Mouse (Mus musculus) limb, embryonic 14.5 days (tissue): ENCODE data around the gene Itga7. TPM values are rescaled to one million over a fixed set of nuclear protein-coding genes. Genes with fewer than 3 reads are reported as not detected.
A peak's percentile ranks its signal among the peaks of the same experiment; 100 is the strongest.

Experiments
- ATAC-seq: fragments of 200-750 bp; cut with Nextera tagmentation; 2 replicates; pipeline ENCODE4 v1.8.0; 2017; ENCODE audit warnings: low read depth, moderate number of reproducible peaks, moderate TSS enrichment; ENCODE audit not compliant: low FRiP score
- DNase-seq: peaks from one replicate; pipeline ENCODE4 v3.0.0-alpha.2; 2015; ENCODE audit warnings: low spot score
- H3K27ac ChIP-seq: fragments of 300-500 bp; sonication (generic); replicated peaks from 2 replicates; pipeline ENCODE4 v1.5.1; 2014; ENCODE audit warnings: low read depth, mild to moderate bottlenecking, low read length, moderate library complexity, mixed read lengths
- H3K27me3 ChIP-seq: fragments of 300-500 bp; sonication (generic); 2 replicates; pipeline ENCODE4 v1.6.1; 2014; ENCODE audit warnings: low read length, mixed read lengths; ENCODE audit not compliant: control insufficient read depth, insufficient read depth
- H3K36me3 ChIP-seq: fragments of 300-500 bp; sonication (generic); 2 replicates; pipeline ENCODE4 v1.6.1; 2014; ENCODE audit warnings: mild to moderate bottlenecking, low read length, moderate library complexity, mixed read lengths; ENCODE audit not compliant: control insufficient read depth, insufficient read depth
- H3K4me1 ChIP-seq: fragments of 300-500 bp; sonication (generic); 2 replicates; pipeline ENCODE4 v1.6.1; 2014; ENCODE audit warnings: antibody characterized with exemption, low read length, mixed read lengths; ENCODE audit not compliant: control insufficient read depth, insufficient read depth
- H3K4me2 ChIP-seq: fragments of 300-500 bp; sonication (generic); replicated peaks from 2 replicates; pipeline ENCODE4 v1.6.1; 2014; ENCODE audit warnings: low read depth, mild to moderate bottlenecking, low read length, moderate library complexity; ENCODE audit not compliant: severe bottlenecking
- H3K4me3 ChIP-seq: fragments of 300-500 bp; sonication (generic); replicated peaks from 2 replicates; pipeline ENCODE4 v1.5.1; 2014; ENCODE audit warnings: low read length
- H3K9ac ChIP-seq: fragments of 300-500 bp; sonication (generic); 2 replicates; pipeline ENCODE4 v1.6.1; 2014; ENCODE audit warnings: mild to moderate bottlenecking, low read depth, low read length, moderate library complexity; ENCODE audit not compliant: severe bottlenecking
- H3K9me3 ChIP-seq: fragments of 300-500 bp; sonication (generic); 2 replicates; pipeline ENCODE4 v1.6.1; 2016; ENCODE audit warnings: low read length; ENCODE audit not compliant: control insufficient read depth
- POLR2A ChIP-seq: fragments of 200-500 bp; IDR thresholded peaks from 2 replicates; pipeline ENCODE4 v1.8.0; 2012; ENCODE audit warnings: inconsistent platforms, mild to moderate bottlenecking, moderate library complexity, borderline replicate concordance; ENCODE audit not compliant: insufficient read depth, insufficient read length; ENCODE audit errors: extremely low read depth
- WGBS: fragments of 180-500 bp; shearing (Covaris S2); extraction: QIAGEN DNeasy Blood & Tissue Kit; methylation state at CpG from one replicate; pipeline ENCODE4 v1.1.7; 2014; 5-methylcytosine and 5-hydroxymethylcytosine counted together
- polyA plus RNA-seq, 2 experiments: library from polyadenylated mRNA; depleted of rRNA in 1 of 2; stranded (reverse) in 1 of 2; unstranded in 1 of 2; fragments of >200 nt; fragmentation: Nextera tagmentation in 1 of 2; extraction: Ambion mirVana in 1 of 2; gene quantifications; 2 replicates each; pipeline versions ENCODE4 v1.2.1 to v1.2.3; 2012 to 2014

Itga7 gene
- polyA plus RNA-seq (2012; rRNA removed) (22.3 and 24.1 TPM in 2 replicates), polyA plus RNA-seq (2014; fragmentation: Nextera tagmentation; extraction: Ambion mirVana) (7.0 and 11.5 TPM in 2 replicates)

GRCm38 (mm10) chr10:128933574-128933973 lies at the start of gene Itga7:
Gene Itga7 (plus strand): TSS chr10:128933818.
- Histone ChIP-seq H3K9ac (peak within 1 kb of the TSS; percentile 31), H3K9me3 (no peaks in the 10 kb centered on the region), H3K27ac (no peak within 1 kb of the TSS), H3K4me1 (peaks cover 3% of the 10 kb centered on the region; the same call in 1 of the 2 replicates), H3K36me3 (no peaks in the 10 kb centered on the region), H3K4me2 (peak within 1 kb of the TSS; percentile 78), H3K27me3 (peaks cover 40% of the 10 kb centered on the region), H3K4me3 (peak within 1 kb of the TSS; percentile 42)
- no peak for TF ChIP-seq POLR2A
- DNase-seq = peak; percentile 14
- peak; percentile 58 for ATAC-seq
- WGBS = 0% methylated on average over 24 of the region's 26 CpGs

GRCm38 (mm10) chr10:128888941-128889827 lies 44.4 kb upstream of the Itga7 start:
- H3K4me1 ChIP-seq = peaks cover 20% of the 10 kb centered on the region
- DNase-seq = peak; percentile 89
- no peaks in the 10 kb centered on the region for H3K27me3 ChIP-seq

GRCm38 (mm10) chr10:128889846-128890245 lies 43.8 kb upstream of the Itga7 start:
- 6% methylated on average over 2 of the region's 2 CpGs for WGBS
- peak overlapping the region; percentile 89 for H3K4me2 ChIP-seq
- H3K27me3 ChIP-seq = no peaks in the 10 kb centered on the region
- peak overlapping the region; percentile 74 for H3K9ac ChIP-seq
- H3K27ac ChIP-seq = peak overlapping the region; percentile 90; the same call in 1 of the 2 replicates
- H3K36me3 ChIP-seq = peaks cover 28% of the 10 kb centered on the region
- no peak for TF ChIP-seq POLR2A
- peaks cover 20% of the 10 kb centered on the region for H3K4me1 ChIP-seq
- DNase-seq (no peak), ATAC-seq (no peak)
- no peaks in the 10 kb centered on the region for H3K9me3 ChIP-seq
- H3K4me3 ChIP-seq = peak overlapping the region; percentile 70

More at GRCm38 (mm10) chr10:128888941-128889827, 44.4 kb upstream of the Itga7 start:
- H3K9ac ChIP-seq = peak overlapping the region; percentile 47
- 0% methylated on average over 5 of the region's 7 CpGs for WGBS
- H3K4me3 ChIP-seq = peak overlapping the region; percentile 70
- H3K27ac ChIP-seq = peak overlapping the region; percentile 70
- peaks cover 35% of the 10 kb centered on the region for H3K36me3 ChIP-seq
- H3K9me3 ChIP-seq = no peaks in the 10 kb centered on the region
- no peak for TF ChIP-seq POLR2A
- ATAC-seq = peak; percentile 18
- peak overlapping the region; percentile 89 for H3K4me2 ChIP-seq

GRCm38 (mm10) chr10:128890383-128891295 lies 43.0 kb upstream of the Itga7 start:
- Histone ChIP-seq H3K4me3 (peak overlapping the region; percentile 70), H3K36me3 (peaks cover 23% of the 10 kb centered on the region), H3K4me2 (peak overlapping the region; percentile 89), H3K4me1 (peaks cover 20% of the 10 kb centered on the region), H3K9ac (peak overlapping the region; percentile 74), H3K9me3 (no peaks in the 10 kb centered on the region), H3K27ac (peak overlapping the region; percentile 90), H3K27me3 (no peaks in the 10 kb centered on the region)
- ATAC-seq (peak; percentile 1; the same call in 1 of the 2 replicates), DNase-seq (no peak)
- no peak for TF ChIP-seq POLR2A
- WGBS = under 1% methylated on average over 34 of the region's 40 CpGs
